Mouse (Mus musculus): ENCODE measurements around the gene Pxk. TPM values are rescaled to one million over a fixed set of nuclear protein-coding genes. Genes with fewer than 3 reads are reported as not detected.

Pxk gene
- polyA plus RNA-seq, 1 experiment from 2014 or later: 78.5 TPM

DNA sequence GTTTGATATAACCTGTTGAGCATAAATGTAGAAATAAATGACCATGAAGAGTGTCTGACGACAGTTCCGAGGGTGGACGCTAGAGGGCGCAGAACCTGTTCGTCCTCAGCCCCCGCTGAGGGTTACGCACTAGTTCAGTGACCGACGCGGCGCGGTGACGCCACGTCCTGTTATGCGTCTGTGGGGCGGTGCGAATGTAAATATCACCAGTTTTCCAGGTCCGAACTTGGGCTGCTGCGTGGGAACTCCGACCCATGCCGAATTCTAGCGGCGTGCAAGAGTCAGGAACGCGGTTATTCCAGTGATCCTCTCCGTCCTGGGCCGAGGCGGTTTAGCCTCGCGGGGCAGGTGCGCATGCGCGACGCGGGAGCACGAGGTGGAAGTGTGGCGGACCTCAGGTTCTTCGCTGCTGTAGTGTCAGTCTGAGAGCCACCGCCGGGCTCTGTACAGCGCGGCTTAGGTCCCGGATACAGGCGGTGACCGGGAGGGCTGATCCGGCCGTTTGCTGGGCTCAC is 17.8 kb upstream of the Pxk start, which contains the start of gene Rpp14:
Gene Rpp14, plus strand, starts transcription at position 203 of the 515 bp plus-strand sequence.
- Histone ChIP-seq H3K4me3 (replicated peaks) (peak within 1 kb of the TSS; percentile 81), H3K9me3 (replicated peaks) (no peaks in the 10 kb centered on the region), H3K36me3 (peaks cover 14% of the 10 kb centered on the region), H3K4me1 (peaks cover 19% of the 10 kb centered on the region), H3K9ac (replicated peaks) (peak within 1 kb of the TSS; percentile 85), H3K4me2 (peak within 1 kb of the TSS; percentile 76), H3K27ac (replicated peaks) (peak within 1 kb of the TSS; percentile 98), H3K27me3 (replicated peaks) (no peaks in the 10 kb centered on the region)
- WGBS: 0% methylated on average over 47 of the region's 47 CpGs
- peak; percentile 97 for ATAC-seq (ENCODE audit: low FRiP score)

DNA sequence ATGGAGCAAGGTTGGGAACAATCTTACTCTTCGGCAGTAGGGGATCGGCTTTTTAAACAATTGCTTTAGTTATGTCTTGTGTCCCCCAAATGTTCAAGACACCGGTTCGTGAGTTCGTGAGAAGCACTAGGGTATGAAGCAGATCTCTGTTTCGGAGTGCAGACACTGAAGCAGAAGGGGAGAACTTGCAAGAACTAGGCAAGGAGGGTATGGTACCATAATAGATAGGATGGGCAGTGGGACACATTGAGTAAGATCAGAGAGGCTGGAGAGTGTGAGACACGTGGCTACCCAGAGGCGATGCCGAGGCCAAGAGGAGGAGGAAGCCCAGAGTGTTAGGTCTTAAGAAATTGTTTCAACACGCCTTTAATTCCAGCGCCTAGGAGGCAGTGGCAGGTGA is 17.3 kb upstream of the Pxk start:
- H3K4me3 ChIP-seq (replicated peaks): peak overlapping the region; percentile 81
- no peaks in the 10 kb centered on the region for H3K27me3 ChIP-seq (replicated peaks)
- H3K9ac ChIP-seq (replicated peaks): peak overlapping the region; percentile 85
- no peaks in the 10 kb centered on the region for H3K9me3 ChIP-seq (replicated peaks)
- H3K4me1 ChIP-seq: peaks cover 19% of the 10 kb centered on the region
- H3K4me2 ChIP-seq: peak overlapping the region; percentile 76
- H3K27ac ChIP-seq (replicated peaks): peak overlapping the region; percentile 98
- WGBS: 4% methylated on average over 11 of the region's 11 CpGs
- ATAC-seq (ENCODE audit: low FRiP score): peak; percentile 62
- peaks cover 19% of the 10 kb centered on the region for H3K36me3 ChIP-seq

DNA sequence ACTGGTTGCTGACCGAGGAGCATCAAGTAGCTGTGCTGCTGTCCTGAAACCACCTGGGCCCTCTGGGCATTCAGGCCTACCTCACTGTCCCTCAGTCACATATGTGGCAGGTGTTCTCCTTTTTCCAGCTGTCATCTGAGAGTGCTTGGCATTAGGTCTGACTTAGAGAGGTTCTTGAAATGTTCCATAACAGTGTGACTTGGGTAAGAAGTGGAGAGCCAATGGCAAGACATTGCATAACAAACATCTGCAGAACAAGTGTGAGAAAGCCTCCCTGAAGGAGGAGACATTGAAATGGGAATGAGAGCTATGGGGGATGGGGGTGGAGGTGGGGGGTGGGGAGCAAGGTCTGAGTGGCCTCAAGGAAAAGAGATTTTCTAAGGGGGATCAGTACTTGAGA is 15.1 kb upstream of the Pxk start:
- WGBS: 94% methylated on average over 1 of the region's 1 CpGs
- Histone ChIP-seq H3K36me3 (peaks cover 33% of the 10 kb centered on the region), H3K27ac (replicated peaks) (no peak overlapping the region), H3K4me2 (no peak overlapping the region), H3K4me3 (replicated peaks) (no peak overlapping the region), H3K4me1 (peaks cover 19% of the 10 kb centered on the region), H3K9ac (replicated peaks) (no peak overlapping the region), H3K9me3 (replicated peaks) (no peaks in the 10 kb centered on the region), H3K27me3 (replicated peaks) (no peaks in the 10 kb centered on the region)
- ATAC-seq (ENCODE audit: low FRiP score): no peak

DNA sequence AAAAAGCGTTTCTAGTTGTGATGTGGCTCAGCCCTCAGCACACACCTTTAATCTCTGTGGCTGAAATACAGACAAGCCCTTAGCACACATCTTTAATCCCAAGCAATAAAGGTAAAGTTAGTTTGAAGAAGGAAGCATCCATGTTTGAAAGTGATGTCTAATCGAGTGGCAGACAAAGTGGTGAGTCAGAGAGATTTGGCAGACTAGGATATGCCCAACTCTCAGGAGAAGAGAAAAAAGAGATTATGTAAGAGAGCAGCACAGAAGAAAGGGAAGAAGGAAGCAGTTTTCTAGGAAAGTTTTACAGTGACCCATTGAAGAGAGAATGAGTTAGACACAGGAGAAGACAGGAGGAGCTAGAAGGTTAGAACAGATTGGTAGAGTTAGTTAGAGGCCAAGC is 9.0 kb upstream of the Pxk start:
- 0 out of 2 replicates have a peak, but pooled peaks cover 4% of the 10 kb centered on the region for H3K4me1 ChIP-seq
- WGBS: 94% methylated on average over 2 of the region's 2 CpGs
- no peak overlapping the region; the same call in 1 of the 2 replicates for H3K9ac ChIP-seq (replicated peaks)

DNA sequence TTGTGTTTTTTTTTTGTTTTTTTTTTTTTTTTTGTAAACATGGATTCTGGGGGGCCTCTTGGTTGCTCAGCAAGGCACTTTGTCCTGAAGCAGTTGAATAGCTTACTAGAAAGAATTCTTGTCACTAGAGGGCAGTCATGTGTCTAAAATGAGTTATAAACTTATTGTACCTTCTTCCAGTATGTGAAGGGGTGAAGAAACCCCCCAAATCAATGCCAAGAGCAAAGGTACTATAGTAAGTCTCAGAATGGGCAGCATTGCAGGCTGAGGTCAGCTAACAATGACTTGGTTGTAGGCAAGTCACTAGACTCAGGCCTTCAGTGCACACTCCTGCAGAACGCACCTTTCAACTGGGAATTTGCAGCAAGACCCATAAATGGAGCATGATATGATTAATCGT is 5.4 kb upstream of the Pxk start:
- H3K4me2 ChIP-seq: no peak overlapping the region
- 90% methylated on average over 2 of the region's 2 CpGs for WGBS
- peaks cover 6% of the 10 kb centered on the region for H3K4me1 ChIP-seq
- no peak overlapping the region for H3K27ac ChIP-seq (replicated peaks)
- H3K36me3 ChIP-seq: peaks cover 33% of the 10 kb centered on the region
- ATAC-seq (ENCODE audit: low FRiP score): peak; percentile 55; the same call in 1 of the 2 replicates
- H3K27me3 ChIP-seq (replicated peaks): no peaks in the 10 kb centered on the region
- H3K9ac ChIP-seq (replicated peaks): no peak overlapping the region
- no peaks in the 10 kb centered on the region for H3K9me3 ChIP-seq (replicated peaks)
- no peak overlapping the region for H3K4me3 ChIP-seq (replicated peaks)

More for the DNA sequence above, 9.0 kb upstream of the Pxk start:
- no peak for ATAC-seq (ENCODE audit: low FRiP score)
- Histone ChIP-seq H3K4me2 (no peak overlapping the region), H3K36me3 (peaks cover 60% of the 10 kb centered on the region), H3K27ac (replicated peaks) (no peak overlapping the region), H3K27me3 (replicated peaks) (no peaks in the 10 kb centered on the region), H3K4me3 (replicated peaks) (no peak overlapping the region), H3K9me3 (replicated peaks) (no peaks in the 10 kb centered on the region)

DNA sequence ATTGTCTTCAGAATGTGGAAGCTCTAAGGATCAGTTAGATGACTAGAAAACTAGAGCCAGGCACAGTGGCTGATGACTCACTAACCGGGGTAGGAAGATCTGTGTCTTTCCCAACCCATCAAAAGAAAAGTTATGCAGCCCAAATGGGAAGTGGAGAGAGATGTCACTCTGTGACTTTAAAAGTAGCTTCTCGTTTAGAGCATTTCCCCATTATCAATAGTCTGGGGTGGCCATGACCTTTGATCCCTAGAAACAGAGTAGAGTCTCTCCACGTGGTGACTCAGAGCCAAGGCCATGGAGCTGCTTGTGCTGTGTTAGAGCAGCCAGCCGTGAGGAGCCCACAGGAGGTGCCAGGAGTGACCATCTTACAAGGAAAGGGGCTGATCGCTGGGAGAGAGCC is 4.6 kb upstream of the Pxk start:
- Histone ChIP-seq H3K27me3 (replicated peaks) (no peaks in the 10 kb centered on the region), H3K9ac (replicated peaks) (0 out of 2 replicates have a peak overlapping the region, but pooled peaks have one; percentile 5), H3K4me3 (replicated peaks) (no peak overlapping the region), H3K4me2 (no peak overlapping the region), H3K4me1 (peaks cover 10% of the 10 kb centered on the region), H3K36me3 (peaks cover 29% of the 10 kb centered on the region), H3K9me3 (replicated peaks) (no peaks in the 10 kb centered on the region), H3K27ac (replicated peaks) (no peak overlapping the region)
- WGBS: 38% methylated on average over 5 of the region's 5 CpGs
- no peak for ATAC-seq (ENCODE audit: low FRiP score)

DNA sequence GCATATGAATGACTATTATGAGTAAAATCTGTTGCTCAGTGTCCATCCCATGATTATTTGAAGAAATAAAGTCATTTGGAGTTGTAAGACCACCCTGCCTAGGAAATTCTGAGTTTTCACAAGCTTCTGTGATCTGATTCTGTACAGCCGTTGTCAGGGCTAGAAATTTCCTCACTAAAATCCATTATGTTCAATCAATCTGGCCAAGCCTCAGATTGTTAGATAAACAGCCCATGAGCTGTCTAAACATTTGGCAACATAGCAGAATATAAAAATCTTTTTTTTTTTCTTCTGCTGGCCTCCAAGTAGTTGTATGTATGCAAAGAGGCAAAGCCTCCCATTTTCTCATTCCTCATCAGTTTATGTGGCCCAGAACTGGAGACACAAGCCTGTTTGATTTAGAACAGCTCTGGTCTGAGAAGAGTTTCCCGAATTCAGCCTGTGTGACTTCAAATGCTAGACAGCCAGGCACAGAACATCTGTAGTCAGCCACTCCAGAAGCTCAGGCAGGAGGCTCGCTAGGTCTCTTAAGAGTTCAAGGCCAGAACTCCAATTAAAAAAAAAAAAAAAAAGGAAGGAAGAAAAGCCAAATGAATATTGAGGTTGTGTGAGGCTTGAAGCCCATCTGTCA is 3.0 kb upstream of the Pxk start:
- 65% methylated on average over 3 of the region's 3 CpGs for WGBS
- H3K4me1 ChIP-seq: peaks cover 22% of the 10 kb centered on the region
- H3K27me3 ChIP-seq (replicated peaks): no peaks in the 10 kb centered on the region
- H3K9ac ChIP-seq (replicated peaks): no peak overlapping the region
- ATAC-seq (ENCODE audit: low FRiP score): no peak
- no peak overlapping the region for H3K4me2 ChIP-seq
- no peak overlapping the region for H3K4me3 ChIP-seq (replicated peaks)
- peaks cover 13% of the 10 kb centered on the region for H3K36me3 ChIP-seq
- no peak overlapping the region for H3K27ac ChIP-seq (replicated peaks)
- no peaks in the 10 kb centered on the region for H3K9me3 ChIP-seq (replicated peaks)

DNA sequence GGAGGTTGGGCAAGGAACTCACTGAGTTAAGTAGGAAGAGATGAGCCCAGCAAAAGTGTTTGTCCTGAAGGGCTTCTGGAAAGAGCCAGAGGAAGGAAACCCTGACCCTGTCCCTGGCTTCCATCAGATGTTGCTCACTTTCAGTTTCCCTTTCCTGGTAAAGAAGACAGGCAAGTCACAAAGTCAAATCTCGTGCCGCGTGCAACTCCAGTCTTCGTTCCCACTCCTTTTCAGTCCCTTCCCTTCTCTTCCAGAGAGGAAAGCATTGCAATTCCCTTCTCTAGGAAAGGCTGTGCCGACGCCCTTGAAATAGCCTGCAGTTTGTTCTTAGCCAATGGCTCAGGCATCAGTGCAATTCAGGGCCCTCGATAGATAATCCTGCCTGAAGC is 2.5 kb upstream of the Pxk start:
- Histone ChIP-seq H3K4me1 (peaks cover 24% of the 10 kb centered on the region), H3K4me3 (replicated peaks) (no peak overlapping the region), H3K9ac (replicated peaks) (no peak overlapping the region), H3K9me3 (replicated peaks) (no peaks in the 10 kb centered on the region), H3K27ac (replicated peaks) (no peak overlapping the region), H3K36me3 (peaks cover 8% of the 10 kb centered on the region), H3K4me2 (no peak overlapping the region), H3K27me3 (replicated peaks) (no peaks in the 10 kb centered on the region)
- WGBS: 64% methylated on average over 7 of the region's 7 CpGs
- no peak for ATAC-seq (ENCODE audit: low FRiP score)

DNA sequence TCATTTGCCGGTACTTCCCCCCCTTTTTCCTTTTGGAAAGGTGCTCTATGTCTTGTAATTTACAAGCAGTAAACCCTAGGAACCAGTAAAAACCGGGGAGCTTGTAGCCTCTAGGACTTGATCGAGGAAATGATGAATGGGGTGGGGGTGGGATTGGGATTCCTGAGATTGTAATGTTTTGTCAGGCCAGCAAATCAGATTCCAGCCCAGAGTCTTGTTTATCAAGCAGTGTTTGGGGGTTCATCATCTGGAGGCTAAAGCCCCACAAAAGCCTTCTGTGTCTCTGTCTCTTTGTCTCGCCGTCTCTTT is 630 bp downstream of the Pxk start:
- Histone ChIP-seq H3K4me2 (peak overlapping the region; percentile 77), H3K9ac (replicated peaks) (peak overlapping the region; percentile 84), H3K27me3 (replicated peaks) (no peaks in the 10 kb centered on the region), H3K27ac (replicated peaks) (peak overlapping the region; percentile 89), H3K4me1 (peaks cover 41% of the 10 kb centered on the region), H3K4me3 (replicated peaks) (peak overlapping the region; percentile 95), H3K9me3 (replicated peaks) (no peaks in the 10 kb centered on the region), H3K36me3 (no peaks in the 10 kb centered on the region)
- ATAC-seq (ENCODE audit: low FRiP score): peak; percentile 19; the same call in 1 of the 2 replicates
- 5% methylated on average over 5 of the region's 5 CpGs for WGBS

DNA sequence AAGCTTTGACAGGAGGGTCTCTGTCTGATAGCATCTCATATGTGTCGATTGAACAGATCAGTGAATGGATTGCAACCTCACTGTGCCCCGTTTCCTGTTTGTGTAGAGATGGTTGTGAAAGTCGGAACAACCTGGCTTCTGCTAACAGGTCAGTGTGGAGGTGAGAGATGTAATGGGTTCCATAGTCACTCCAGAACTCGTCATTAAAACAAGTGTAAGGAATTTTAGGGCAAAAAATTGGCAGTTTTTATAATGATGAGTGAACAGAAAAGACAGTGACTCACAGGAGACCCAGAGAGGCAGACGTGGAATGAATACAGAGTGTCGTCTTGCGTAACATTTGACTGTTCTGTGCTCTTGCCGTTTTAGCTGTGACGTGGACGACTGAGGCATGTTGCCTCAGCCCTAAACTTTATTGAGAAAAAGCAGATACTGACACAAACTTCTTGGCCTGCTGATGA is 1.6 kb downstream of the Pxk start:
- Histone ChIP-seq H3K4me2 (peak overlapping the region; percentile 77), H3K4me1 (peaks cover 43% of the 10 kb centered on the region), H3K4me3 (replicated peaks) (peak overlapping the region; percentile 95), H3K9me3 (replicated peaks) (no peaks in the 10 kb centered on the region), H3K27me3 (replicated peaks) (no peaks in the 10 kb centered on the region), H3K36me3 (no peaks in the 10 kb centered on the region), H3K9ac (replicated peaks) (peak overlapping the region; percentile 48; the same call in 1 of the 2 replicates), H3K27ac (replicated peaks) (no peak overlapping the region)
- ATAC-seq (ENCODE audit: low FRiP score): no peak
- 66% methylated on average over 10 of the region's 10 CpGs for WGBS

DNA sequence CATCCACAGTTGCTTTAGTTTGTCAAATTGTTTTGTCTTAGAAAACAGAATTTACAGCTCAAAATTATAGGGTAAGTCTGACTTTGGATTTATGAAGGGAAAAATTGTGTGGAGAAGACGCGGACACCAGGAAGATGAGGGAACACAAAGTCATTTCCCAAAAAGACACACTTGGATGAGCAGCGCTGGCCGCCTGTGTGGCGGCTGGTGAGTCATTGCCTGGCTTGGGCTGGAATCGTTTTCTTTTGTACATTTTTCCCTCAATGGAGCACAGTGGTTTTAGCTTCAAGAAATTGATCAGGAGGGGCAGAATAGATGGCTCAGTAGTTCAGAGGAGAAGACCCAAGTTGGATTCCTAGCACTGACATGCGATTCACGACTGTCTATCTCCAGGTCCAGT is 3.9 kb downstream of the Pxk start:
- WGBS: 81% methylated on average over 8 of the region's 8 CpGs
- H3K9ac ChIP-seq (replicated peaks): no peak overlapping the region

DNA sequence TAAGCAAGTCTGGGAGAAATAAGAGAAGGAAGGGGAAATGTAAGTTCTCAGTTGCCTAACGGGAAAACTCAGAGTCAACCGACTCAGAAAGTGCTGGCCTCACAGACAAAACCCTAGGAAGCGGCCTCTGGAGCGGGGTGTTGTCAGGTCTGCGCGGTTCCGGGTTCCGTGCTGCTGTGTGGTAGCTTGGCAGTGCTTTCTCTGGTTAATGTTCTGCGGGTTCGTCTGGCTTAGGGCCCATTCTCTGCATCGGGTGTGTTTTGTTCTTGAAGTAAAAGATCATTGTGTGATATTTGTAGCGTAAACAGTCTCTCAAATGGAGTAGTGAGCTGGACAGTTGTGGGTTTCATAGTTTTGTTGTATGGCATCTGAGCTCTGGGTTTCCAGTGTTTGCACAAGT is 4.7 kb downstream of the Pxk start:
- no peak overlapping the region for H3K4me2 ChIP-seq
- H3K36me3 ChIP-seq: no peaks in the 10 kb centered on the region
- no peaks in the 10 kb centered on the region for H3K9me3 ChIP-seq (replicated peaks)
- peaks cover 41% of the 10 kb centered on the region for H3K4me1 ChIP-seq
- H3K27me3 ChIP-seq (replicated peaks): no peaks in the 10 kb centered on the region
- H3K27ac ChIP-seq (replicated peaks): no peak overlapping the region
- 74% methylated on average over 12 of the region's 12 CpGs for WGBS
- ATAC-seq (ENCODE audit: low FRiP score): no peak
- H3K4me3 ChIP-seq (replicated peaks): no peak overlapping the region
- no peak overlapping the region for H3K9ac ChIP-seq (replicated peaks)

More for the DNA sequence above, 3.9 kb downstream of the Pxk start:
- ATAC-seq (ENCODE audit: low FRiP score): no peak
- no peaks in the 10 kb centered on the region for H3K9me3 ChIP-seq (replicated peaks)
- H3K27ac ChIP-seq (replicated peaks): no peak overlapping the region
- H3K36me3 ChIP-seq: no peaks in the 10 kb centered on the region
- H3K4me1 ChIP-seq: peaks cover 43% of the 10 kb centered on the region
- H3K4me2 ChIP-seq: no peak overlapping the region
- no peak overlapping the region for H3K4me3 ChIP-seq (replicated peaks)
- H3K27me3 ChIP-seq (replicated peaks): no peaks in the 10 kb centered on the region
